Mouse (Mus musculus): Measurements from ENCODE around the gene Dgkg. TPM values are rescaled to one million over a fixed set of nuclear protein-coding genes. Genes with fewer than 3 reads are reported as not detected.

Gene Dgkg
- polyA plus RNA-seq, 1 experiment from 2014 or later: 0.12 TPM

GRCm38 (mm10) chr16:22510861-22511637 lies 146.0 kb downstream of the Dgkg start:
- ATAC-seq (ENCODE audit: low FRiP score) (no peak), DNase-seq (ENCODE audit: low spot score) (no peak)
- Histone ChIP-seq H3K4me3 (ENCODE audit: low read depth, low read length) (no peak overlapping the region), H3K36me3 (ENCODE audit: control insufficient read depth, insufficient read depth, low read length) (no peaks in the 10 kb centered on the region), H3K9ac (ENCODE audit: low read depth, low read length) (no peak overlapping the region), H3K27ac (ENCODE audit: low read depth, low read length) (no peak overlapping the region), H3K27me3 (ENCODE audit: control insufficient read depth, insufficient read depth, low read length) (no peaks in the 10 kb centered on the region), H3K4me2 (replicated peaks; ENCODE audit: low read depth, low read length) (no peak overlapping the region), H3K4me1 (replicated peaks; ENCODE audit: control insufficient read depth, insufficient read depth, low read length) (no peaks in the 10 kb centered on the region), H3K9me3 (ENCODE audit: control insufficient read depth, low read length) (no peaks in the 10 kb centered on the region)
- WGBS: 58% methylated on average over 9 of the region's 9 CpGs

- no peaks in the 10 kb centered on the region for H3K27me3 ChIP-seq (ENCODE audit: control insufficient read depth, insufficient read depth, low read length)
- H3K9me3 ChIP-seq (ENCODE audit: control insufficient read depth, low read length): no peaks in the 10 kb centered on the region
- WGBS: 81% methylated on average over 5 of the region's 5 CpGs
- ATAC-seq (ENCODE audit: low FRiP score) (no peak), DNase-seq (ENCODE audit: low spot score) (no peak)
- H3K4me2 ChIP-seq (replicated peaks; ENCODE audit: low read depth, low read length): no peak overlapping the region
- no peak overlapping the region for H3K27ac ChIP-seq (ENCODE audit: low read depth, low read length)
- H3K9ac ChIP-seq (ENCODE audit: low read depth, low read length): no peak overlapping the region
- H3K36me3 ChIP-seq (ENCODE audit: control insufficient read depth, insufficient read depth, low read length): no peaks in the 10 kb centered on the region
- H3K4me1 ChIP-seq (replicated peaks; ENCODE audit: control insufficient read depth, insufficient read depth, low read length): no peaks in the 10 kb centered on the region; the same call in 1 of the 2 replicates
- no peak overlapping the region for H3K4me3 ChIP-seq (ENCODE audit: low read depth, low read length)
Observed at GRCm38 (mm10) chr16:22508936-22509563, 148.0 kb downstream of the Dgkg start.

- Histone ChIP-seq H3K27ac (ENCODE audit: low read depth, low read length) (no peak overlapping the region), H3K9ac (ENCODE audit: low read depth, low read length) (no peak overlapping the region)
- 45% methylated on average over 6 of the region's 6 CpGs for WGBS
Observed at GRCm38 (mm10) chr16:22505656-22506055, 151.4 kb downstream of the Dgkg start.

GRCm38 (mm10) chr16:22504851-22505250 lies 152.2 kb downstream of the Dgkg start:
- H3K9ac ChIP-seq (ENCODE audit: low read depth, low read length): no peak overlapping the region
- no peak overlapping the region for H3K27ac ChIP-seq (ENCODE audit: low read depth, low read length)
- no peak overlapping the region for H3K4me3 ChIP-seq (ENCODE audit: low read depth, low read length)
- no peaks in the 10 kb centered on the region for H3K36me3 ChIP-seq (ENCODE audit: control insufficient read depth, insufficient read depth, low read length)
- no peaks in the 10 kb centered on the region; the same call in 1 of the 2 replicates for H3K4me1 ChIP-seq (replicated peaks; ENCODE audit: control insufficient read depth, insufficient read depth, low read length)
- no peak for DNase-seq (ENCODE audit: low spot score)
- no peak overlapping the region for H3K4me2 ChIP-seq (replicated peaks; ENCODE audit: low read depth, low read length)
- no peaks in the 10 kb centered on the region for H3K27me3 ChIP-seq (ENCODE audit: control insufficient read depth, insufficient read depth, low read length)
- ATAC-seq (ENCODE audit: low FRiP score): no peak
- 28% methylated on average over 8 of the region's 8 CpGs for WGBS
- H3K9me3 ChIP-seq (ENCODE audit: control insufficient read depth, low read length): no peaks in the 10 kb centered on the region

More at GRCm38 (mm10) chr16:22505656-22506055, 151.4 kb downstream of the Dgkg start:
- Histone ChIP-seq H3K4me3 (ENCODE audit: low read depth, low read length) (no peak overlapping the region), H3K4me1 (replicated peaks; ENCODE audit: control insufficient read depth, insufficient read depth, low read length) (no peaks in the 10 kb centered on the region; the same call in 1 of the 2 replicates), H3K4me2 (replicated peaks; ENCODE audit: low read depth, low read length) (no peak overlapping the region), H3K27me3 (ENCODE audit: control insufficient read depth, insufficient read depth, low read length) (no peaks in the 10 kb centered on the region), H3K36me3 (ENCODE audit: control insufficient read depth, insufficient read depth, low read length) (no peaks in the 10 kb centered on the region), H3K9me3 (ENCODE audit: control insufficient read depth, low read length) (no peaks in the 10 kb centered on the region)
- ATAC-seq (ENCODE audit: low FRiP score) (no peak), DNase-seq (ENCODE audit: low spot score) (no peak)

GRCm38 (mm10) chr16:22504049-22504448 lies 153.0 kb downstream of the Dgkg start:
- H3K4me1 ChIP-seq (replicated peaks; ENCODE audit: control insufficient read depth, insufficient read depth, low read length): no peaks in the 10 kb centered on the region; the same call in 1 of the 2 replicates
- ATAC-seq (ENCODE audit: low FRiP score): no peak
- no peaks in the 10 kb centered on the region for H3K36me3 ChIP-seq (ENCODE audit: control insufficient read depth, insufficient read depth, low read length)
- no peaks in the 10 kb centered on the region for H3K27me3 ChIP-seq (ENCODE audit: control insufficient read depth, insufficient read depth, low read length)
- 73% methylated on average over 5 of the region's 5 CpGs for WGBS
- DNase-seq (ENCODE audit: low spot score): no peak
- no peak overlapping the region for H3K4me3 ChIP-seq (ENCODE audit: low read depth, low read length)
- H3K9me3 ChIP-seq (ENCODE audit: control insufficient read depth, low read length): no peaks in the 10 kb centered on the region
- no peak overlapping the region for H3K9ac ChIP-seq (ENCODE audit: low read depth, low read length)
- no peak overlapping the region for H3K4me2 ChIP-seq (replicated peaks; ENCODE audit: low read depth, low read length)
- H3K27ac ChIP-seq (ENCODE audit: low read depth, low read length): no peak overlapping the region

GRCm38 (mm10) chr16:22503467-22503866 lies 153.6 kb downstream of the Dgkg start:
- Histone ChIP-seq H3K27ac (ENCODE audit: low read depth, low read length) (no peak overlapping the region), H3K4me2 (replicated peaks; ENCODE audit: low read depth, low read length) (no peak overlapping the region), H3K4me3 (ENCODE audit: low read depth, low read length) (no peak overlapping the region), H3K9ac (ENCODE audit: low read depth, low read length) (no peak overlapping the region), H3K27me3 (ENCODE audit: control insufficient read depth, insufficient read depth, low read length) (no peaks in the 10 kb centered on the region), H3K36me3 (ENCODE audit: control insufficient read depth, insufficient read depth, low read length) (no peaks in the 10 kb centered on the region), H3K4me1 (replicated peaks; ENCODE audit: control insufficient read depth, insufficient read depth, low read length) (no peaks in the 10 kb centered on the region; the same call in 1 of the 2 replicates), H3K9me3 (ENCODE audit: control insufficient read depth, low read length) (no peaks in the 10 kb centered on the region)
- 87% methylated on average over 4 of the region's 4 CpGs for WGBS
- ATAC-seq (ENCODE audit: low FRiP score): no peak
- DNase-seq (ENCODE audit: low spot score): no peak

GRCm38 (mm10) chr16:22501855-22502254 lies 155.2 kb downstream of the Dgkg start:
- H3K27ac ChIP-seq (ENCODE audit: low read depth, low read length): no peak overlapping the region
- no peak for ATAC-seq (ENCODE audit: low FRiP score)
- H3K36me3 ChIP-seq (ENCODE audit: control insufficient read depth, insufficient read depth, low read length): no peaks in the 10 kb centered on the region
- H3K4me3 ChIP-seq (ENCODE audit: low read depth, low read length): no peak overlapping the region
- 94% methylated on average over 6 of the region's 6 CpGs for WGBS
- H3K9me3 ChIP-seq (ENCODE audit: control insufficient read depth, low read length): no peaks in the 10 kb centered on the region
- H3K9ac ChIP-seq (ENCODE audit: low read depth, low read length): no peak overlapping the region
- no peaks in the 10 kb centered on the region for H3K27me3 ChIP-seq (ENCODE audit: control insufficient read depth, insufficient read depth, low read length)
- DNase-seq (ENCODE audit: low spot score): no peak
- H3K4me2 ChIP-seq (replicated peaks; ENCODE audit: low read depth, low read length): no peak overlapping the region
- no peaks in the 10 kb centered on the region; the same call in 1 of the 2 replicates for H3K4me1 ChIP-seq (replicated peaks; ENCODE audit: control insufficient read depth, insufficient read depth, low read length)

GRCm38 (mm10) chr16:22500561-22500960 lies 156.5 kb downstream of the Dgkg start:
- DNase-seq (ENCODE audit: low spot score) (no peak), ATAC-seq (ENCODE audit: low FRiP score) (no peak)
- H3K36me3 ChIP-seq (ENCODE audit: control insufficient read depth, insufficient read depth, low read length): no peaks in the 10 kb centered on the region
- H3K4me1 ChIP-seq (replicated peaks; ENCODE audit: control insufficient read depth, insufficient read depth, low read length): no peaks in the 10 kb centered on the region; the same call in 1 of the 2 replicates
- 81% methylated on average over 5 of the region's 5 CpGs for WGBS
- no peak overlapping the region for H3K4me2 ChIP-seq (replicated peaks; ENCODE audit: low read depth, low read length)
- H3K9ac ChIP-seq (ENCODE audit: low read depth, low read length): no peak overlapping the region
- no peak overlapping the region for H3K4me3 ChIP-seq (ENCODE audit: low read depth, low read length)
- no peaks in the 10 kb centered on the region for H3K9me3 ChIP-seq (ENCODE audit: control insufficient read depth, low read length)
- no peaks in the 10 kb centered on the region for H3K27me3 ChIP-seq (ENCODE audit: control insufficient read depth, insufficient read depth, low read length)
- H3K27ac ChIP-seq (ENCODE audit: low read depth, low read length): no peak overlapping the region

GRCm38 (mm10) chr16:22499951-22500350 lies 157.1 kb downstream of the Dgkg start:
- H3K27ac ChIP-seq (ENCODE audit: low read depth, low read length): no peak overlapping the region
- no peaks in the 10 kb centered on the region for H3K4me1 ChIP-seq (replicated peaks; ENCODE audit: control insufficient read depth, insufficient read depth, low read length)
- H3K9ac ChIP-seq (ENCODE audit: low read depth, low read length): no peak overlapping the region
- H3K9me3 ChIP-seq (ENCODE audit: control insufficient read depth, low read length): no peaks in the 10 kb centered on the region
- no peaks in the 10 kb centered on the region for H3K27me3 ChIP-seq (ENCODE audit: control insufficient read depth, insufficient read depth, low read length)
- no peaks in the 10 kb centered on the region for H3K36me3 ChIP-seq (ENCODE audit: control insufficient read depth, insufficient read depth, low read length)
- ATAC-seq (ENCODE audit: low FRiP score) (no peak), DNase-seq (ENCODE audit: low spot score) (no peak)
- no peak overlapping the region for H3K4me2 ChIP-seq (replicated peaks; ENCODE audit: low read depth, low read length)
- H3K4me3 ChIP-seq (ENCODE audit: low read depth, low read length): no peak overlapping the region
- 88% methylated on average over 5 of the region's 5 CpGs for whole genome bisulfite sequencing
